Mouse (Mus musculus) thymus, postnatal 0 days (tissue): ENCODE results near the gene Cactin. TPM values are rescaled to one million over a fixed set of nuclear protein-coding genes. Genes with fewer than 3 reads are reported as not detected.

ENCODE experiments used
- DNase-seq: peaks from one replicate; pipeline ENCODE4 v3.0.0-alpha.2; 2015; ENCODE audit warnings: low spot score
- polyA plus RNA-seq: library from polyadenylated mRNA; unstranded; fragments of >200 nt; fragmentation: Nextera tagmentation; extraction: Ambion mirVana; gene quantifications from 2 replicates; pipeline ENCODE4 v1.2.1, GENCODE M21; 2015

Cactin gene
- polyA plus RNA-seq, result 41.3 and 45.8 TPM in 2 replicates

DNA sequence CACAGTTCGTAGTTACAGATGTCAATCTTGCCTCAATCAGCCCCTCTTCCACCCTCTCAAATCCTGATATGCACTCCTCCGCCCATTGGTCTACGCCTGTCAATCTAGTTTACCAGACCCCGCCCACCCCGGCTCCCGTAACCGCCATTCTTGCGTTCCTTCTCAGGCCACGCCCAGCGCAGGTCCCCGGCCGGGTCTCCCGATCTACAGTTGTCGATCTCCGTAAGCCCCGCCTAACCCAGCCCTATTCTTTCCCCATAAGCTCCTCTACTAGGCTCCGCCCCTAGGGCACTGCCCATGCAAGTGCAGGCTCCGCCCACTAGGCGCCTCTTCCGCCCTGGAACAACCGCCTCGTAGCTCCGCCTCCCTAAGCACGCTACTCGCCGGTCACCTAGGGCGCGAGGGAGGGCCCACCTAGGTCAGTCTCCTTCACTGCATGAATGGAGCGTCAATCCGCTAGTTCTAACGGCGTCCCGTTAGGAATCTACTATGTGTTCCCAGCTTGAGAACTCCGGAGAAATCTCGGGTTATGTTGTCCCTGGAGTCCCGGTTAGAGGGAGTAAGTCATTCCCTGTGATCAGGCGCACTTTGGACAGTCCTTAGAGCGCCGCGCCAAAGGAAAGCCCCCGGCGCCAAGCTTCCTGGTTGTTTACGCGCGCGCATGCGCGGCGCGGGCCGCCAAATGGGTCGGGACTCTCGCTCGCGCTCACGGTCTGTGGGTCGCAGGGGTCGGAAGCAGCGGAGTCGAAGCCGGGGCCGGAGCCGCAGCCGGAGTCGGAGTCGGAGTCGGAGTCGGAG lies at the start of gene Cactin:
Cactin (plus strand) TSS at position 554 of the 798 bp plus-strand sequence.
- peak; percentile 100 for DNase-seq

DNA sequence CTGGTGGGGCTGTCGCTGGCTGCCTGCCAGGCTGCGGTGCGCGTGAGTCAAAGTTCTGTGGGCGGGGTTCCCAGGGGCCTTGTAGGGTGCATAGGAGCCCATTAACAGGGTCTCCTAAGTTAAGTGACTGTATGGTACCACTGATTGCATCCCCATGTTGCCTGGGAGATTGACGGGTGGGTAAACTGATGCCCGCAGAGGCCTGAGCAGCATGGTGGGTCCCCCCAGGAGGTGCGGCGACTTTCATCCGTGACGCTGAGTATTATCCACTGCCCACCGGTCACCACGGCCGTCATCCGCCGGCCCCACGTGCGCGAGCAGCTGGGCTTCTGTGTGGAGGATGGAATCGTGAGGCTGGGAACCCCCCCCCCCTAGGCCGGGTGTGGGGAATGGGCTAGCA lies 48.5 kb upstream of the Cactin start:
- no peak for DNase-seq

DNA sequence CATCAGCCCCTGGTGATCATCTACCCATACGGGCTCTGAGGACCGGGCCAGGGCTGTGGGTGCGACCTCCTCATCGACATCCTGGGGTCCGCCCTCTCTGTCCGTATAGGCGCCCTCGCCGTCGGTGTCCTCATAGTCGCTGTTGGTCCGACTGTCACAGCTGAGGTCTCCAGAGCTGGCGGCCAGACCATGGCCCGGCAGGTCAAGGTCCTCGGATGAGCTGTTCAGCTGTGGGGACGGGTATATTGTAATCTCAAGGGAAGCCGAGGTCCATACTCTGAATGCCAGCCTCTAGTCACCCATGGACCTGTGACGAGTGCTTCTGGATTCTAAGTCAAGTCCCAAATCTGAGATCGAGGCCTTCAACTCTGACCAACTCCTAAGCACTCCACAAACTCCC lies 47.1 kb upstream of the Cactin start:
- no peak for DNase-seq

DNA sequence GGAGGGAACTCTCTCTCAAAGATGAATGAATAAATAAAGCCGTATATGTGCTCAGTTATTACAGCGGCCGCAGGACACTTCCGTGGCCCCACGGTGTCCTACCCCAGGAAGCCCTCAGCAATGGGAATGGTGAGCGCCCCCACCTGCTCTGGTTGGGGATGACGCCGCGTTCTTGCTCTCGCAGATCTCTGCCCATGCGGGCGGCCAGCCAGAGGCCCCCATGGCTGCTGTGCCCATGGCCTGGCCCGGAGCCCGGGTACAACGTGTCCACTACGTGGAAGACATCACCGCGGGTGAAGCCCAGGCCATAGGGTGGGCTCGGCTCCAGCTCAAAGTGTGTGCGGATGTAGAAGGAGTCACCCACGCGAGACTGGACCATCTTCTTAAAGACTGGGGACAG lies 43.2 kb upstream of the Cactin start:
- DNase-seq, result no peak

DNA sequence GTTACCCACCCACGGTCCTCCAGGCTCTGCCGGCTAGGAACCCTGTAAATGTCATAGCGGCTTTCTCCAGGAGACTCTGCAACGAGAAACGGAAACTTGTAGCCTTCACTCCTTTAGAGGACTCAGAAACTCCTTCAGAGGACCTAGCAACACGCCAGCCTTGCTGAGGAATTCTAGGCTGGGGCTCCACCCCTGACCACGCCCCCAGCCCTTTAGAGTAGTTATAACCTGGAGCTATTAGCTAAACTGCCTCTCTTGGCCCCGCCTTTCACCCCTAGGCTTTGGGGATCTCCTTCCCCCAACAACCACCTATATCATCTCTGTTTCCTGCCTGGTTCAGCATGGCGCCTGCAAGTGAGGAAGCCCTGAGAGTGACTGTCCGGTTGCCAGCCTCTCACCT lies 41.4 kb upstream of the Cactin start:
- DNase-seq, result no peak

DNA sequence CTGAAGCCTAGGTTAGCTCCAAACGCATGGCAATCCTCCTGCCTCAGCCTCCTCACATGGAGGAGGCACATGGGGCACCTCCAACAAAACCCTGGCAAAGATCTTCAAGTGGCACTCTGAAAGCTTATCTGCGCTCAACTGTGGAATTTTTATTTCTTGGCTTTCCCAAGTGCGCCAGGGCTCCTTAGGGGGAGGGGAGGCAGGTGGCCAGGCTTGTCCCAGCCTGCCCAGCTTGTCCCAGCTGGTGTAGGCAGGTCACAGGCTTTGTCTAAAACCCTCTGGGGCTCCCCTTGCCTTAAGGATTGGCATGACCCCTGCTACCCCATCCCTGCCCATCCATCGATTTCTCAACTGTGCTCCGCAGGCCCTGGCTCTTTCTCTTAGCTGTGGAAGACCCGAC lies 36.7 kb upstream of the Cactin start:
- DNase-seq, result no peak

DNA sequence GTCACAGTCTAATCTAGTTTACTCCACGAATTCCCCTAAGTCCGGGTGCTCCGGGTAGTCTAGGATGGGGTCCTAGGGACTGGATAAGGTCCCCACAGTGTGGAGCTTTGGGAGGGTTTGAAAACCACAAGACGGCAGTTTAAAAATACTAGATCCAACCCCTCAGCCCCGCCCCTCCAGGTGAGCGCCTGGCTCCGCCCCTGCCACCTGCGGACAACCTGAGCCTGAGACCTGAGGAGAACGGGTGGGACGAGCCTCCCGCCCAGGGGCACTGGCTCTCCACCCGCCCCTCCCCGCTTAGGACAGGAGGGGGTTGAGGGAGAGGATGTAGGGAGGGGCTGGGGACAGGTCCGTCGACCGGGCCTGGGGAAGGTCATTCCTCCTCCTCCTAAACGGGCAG lies 36.2 kb upstream of the Cactin start:
- no peak for DNase-seq

DNA sequence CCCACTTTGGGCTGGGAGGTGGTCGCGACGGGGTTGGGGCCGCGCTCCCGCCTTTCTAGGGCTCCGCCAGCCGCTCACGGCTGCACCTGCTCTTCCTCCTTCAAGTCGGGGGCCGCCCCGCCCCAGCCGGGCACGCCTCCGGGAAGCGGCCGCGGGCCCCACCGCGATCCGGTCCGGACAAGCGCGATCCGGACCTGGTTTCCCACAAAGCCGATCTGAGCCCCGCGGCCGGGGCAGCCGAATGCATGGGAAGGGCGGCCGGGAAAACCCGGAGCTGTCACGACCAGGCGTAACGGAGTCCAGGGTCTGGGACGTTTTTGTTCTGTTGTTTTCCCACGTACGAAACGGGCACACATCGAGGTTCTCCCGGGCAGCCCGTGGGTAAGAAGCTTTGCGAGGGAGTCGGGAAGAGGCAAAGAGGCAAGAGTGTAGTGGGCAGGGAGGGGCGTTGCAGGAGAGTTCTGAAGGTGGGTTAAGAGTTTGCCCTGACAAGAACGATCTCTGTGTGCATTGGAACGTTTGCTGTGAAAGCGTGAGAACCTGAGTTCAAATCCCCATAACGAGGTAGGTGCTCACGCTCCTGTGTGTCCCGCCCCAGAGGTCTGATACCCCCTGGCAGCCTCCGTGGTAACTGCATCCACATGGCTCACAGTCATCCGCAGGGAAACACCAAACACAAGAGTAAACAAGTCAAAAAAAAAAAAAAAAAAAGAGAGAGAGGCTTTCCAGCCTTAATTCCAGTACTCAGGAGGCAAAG lies 35.0 kb upstream of the Cactin start:
- peak; percentile 94 for DNase-seq

DNA sequence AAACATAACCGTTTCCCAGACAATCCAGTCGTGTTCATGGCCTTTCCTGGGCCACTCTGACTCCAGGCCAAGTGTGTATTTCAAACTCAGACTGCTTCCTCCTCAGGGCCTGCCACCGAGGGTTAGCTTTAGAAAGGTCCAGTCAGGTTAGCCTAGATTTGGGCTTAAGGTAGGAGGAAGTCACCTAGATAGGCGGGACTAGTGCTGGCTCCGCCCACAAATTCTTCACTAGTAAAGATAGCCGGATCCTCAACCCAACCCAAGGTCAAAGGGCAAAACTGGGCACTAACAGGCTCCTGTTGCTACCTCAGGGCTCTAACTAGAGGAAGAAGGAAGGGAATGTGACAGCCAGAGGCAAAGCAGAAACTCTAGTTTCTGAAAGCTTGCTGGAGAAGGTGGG lies 34.3 kb upstream of the Cactin start:
- no peak for DNase-seq

DNA sequence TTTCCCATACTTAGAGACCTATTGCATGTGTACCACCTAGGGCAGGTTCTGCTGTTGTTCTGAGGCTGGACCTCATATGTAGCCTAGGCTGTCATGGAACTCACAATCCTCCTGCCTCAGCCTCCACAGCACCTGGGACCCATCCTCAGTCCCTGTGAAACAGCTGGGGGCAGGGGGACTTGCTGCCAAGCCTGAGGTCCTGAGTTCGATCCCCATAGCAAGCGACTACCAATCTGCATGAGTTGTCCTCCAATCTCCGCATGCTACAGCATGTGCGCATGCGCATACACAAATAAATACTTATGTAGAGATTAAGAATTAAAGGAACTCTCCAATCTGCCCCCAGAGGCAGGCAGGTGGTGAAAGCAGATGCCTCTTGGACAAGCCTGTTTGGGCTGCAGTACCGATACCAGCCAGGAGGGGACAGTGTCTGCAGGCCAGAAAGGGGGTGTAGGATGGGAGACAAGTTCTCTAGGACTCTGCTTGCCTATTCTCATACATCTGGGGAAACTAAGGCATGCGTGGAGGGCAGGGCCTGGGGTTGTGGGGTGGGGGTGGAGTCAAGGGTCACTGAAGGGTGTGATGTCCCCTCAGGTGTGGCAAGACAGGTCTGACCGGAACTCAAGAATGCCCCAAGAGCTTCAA lies 33.3 kb upstream of the Cactin start:
- peak; percentile 71 for DNase-seq

DNA sequence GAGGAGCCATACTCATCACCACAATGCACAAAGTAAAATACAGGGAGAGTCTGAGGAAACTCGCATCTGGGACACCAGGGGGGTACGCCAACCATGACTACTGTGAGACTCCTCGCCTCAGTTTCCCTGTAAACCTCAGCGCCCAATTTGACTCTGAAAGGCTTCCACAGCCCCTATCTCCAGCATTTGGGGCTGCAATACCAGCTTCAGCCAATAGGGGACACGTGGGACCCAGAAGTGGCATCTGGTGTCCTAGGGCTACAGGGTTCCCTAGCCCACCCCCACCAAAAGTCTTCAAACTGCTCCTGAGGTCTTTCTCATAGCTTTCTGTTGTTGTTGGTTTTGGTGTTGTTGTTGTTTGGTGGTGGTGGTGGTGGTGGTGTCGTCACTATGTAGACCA lies 32.3 kb upstream of the Cactin start:
- peak; percentile 69 for DNase-seq

DNA sequence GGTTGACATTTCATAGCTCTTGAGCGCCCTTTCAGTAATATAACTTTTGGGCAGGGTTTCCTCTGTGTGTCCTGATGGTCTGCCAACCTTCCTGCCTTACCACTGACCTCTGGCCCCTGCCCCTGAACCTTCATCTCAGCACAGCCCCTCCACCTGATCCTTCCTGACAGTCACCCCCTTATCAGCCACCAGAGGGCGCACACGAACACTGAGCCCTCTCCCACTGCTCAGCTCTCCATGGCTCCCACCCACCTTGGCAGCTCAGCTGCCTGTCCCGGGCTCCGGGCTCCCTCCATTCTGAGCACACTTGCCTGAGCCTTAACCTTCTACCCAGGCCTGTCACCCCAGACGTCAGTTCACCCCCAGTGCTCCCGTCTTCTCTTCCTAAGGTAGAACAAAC lies 31.6 kb upstream of the Cactin start:
- peak; percentile 71 for DNase-seq

DNA sequence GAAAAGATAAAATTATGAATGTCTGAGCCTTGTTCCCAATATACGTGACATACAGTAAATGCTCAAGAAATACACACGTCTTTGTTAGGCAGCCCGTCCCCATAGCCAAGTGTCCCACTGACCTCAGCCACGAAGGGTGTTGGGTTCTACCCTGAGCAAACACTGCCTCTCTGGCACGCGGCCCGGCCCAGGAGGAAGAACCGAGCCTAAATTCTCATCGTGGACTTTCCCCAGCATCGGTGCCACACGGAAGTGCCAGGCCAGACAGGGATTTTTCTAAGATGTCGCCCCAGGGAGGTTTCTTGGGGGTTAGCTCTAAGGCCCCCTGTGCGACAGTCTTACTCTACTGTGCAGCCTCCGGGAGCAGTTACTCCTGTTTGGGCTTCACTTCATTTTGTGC lies 31.1 kb upstream of the Cactin start:
- DNase-seq, result no peak

DNA sequence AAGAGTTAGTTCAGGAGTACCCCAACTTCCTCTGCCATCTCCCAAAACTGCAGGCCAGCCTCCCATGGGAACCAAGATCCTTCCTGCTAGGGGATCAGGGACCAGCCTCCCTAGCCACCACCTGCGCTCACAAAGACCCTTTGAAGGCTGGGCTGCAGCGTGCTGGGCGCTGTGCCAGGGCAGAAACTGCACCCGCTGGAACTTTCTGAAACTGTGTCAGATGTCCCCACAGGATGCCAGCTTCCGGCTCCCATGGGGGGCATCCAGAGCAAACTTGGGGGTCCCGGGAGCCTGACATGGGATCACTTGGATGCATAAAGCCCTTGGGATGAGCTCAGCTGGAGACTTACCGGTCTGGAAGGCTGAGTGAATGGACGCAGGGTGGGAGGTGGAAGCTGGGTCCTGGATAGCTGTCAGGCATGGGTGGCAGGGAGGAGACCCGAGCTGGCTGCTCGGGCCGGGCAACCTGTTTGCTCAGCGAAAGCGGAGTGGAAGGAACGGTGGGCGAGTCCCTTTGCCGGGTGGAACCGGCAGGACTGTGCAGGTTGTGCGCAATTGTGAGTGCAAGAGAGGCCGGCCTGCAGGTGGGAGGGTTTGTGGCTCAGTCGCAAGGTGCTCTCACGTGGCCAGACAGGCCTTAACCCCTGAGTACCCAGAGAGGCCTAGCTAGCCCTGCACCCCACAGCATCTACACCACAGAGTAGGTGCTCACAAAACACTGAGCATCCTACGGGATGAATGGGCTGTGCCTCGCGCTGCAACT lies 30.0 kb upstream of the Cactin start:
- DNase-seq, result no peak

DNA sequence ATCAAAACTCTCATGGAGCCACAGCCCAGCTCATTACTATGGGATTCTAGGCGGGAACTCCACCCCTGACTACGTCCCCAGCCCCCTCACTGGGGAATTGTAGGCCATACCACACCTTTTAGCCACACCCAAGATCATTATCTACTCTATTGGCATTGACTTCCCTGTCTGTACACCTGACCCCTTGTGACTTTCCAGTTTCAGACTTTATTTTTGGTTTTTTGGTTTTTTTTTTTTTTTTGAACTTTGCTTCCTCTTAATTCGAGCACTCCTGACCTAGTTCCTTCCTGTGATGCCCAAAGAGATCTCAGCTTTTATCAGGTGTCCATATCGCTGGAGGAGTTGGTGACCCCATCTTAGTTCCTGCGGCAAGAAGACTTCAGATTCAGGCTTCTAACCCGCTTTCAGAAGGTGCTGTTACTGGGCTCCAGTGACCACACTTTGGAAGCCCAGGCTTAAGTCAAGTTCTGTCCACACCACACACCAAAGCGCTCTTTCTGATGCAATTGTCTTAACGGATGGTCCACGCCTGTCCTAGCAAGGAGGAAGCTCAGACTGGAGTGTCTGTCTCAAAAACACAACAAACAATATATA lies 29.3 kb upstream of the Cactin start, which contains the start of gene Tjp3:
Tjp3 (minus strand) TSS at position 71 of the 594 bp plus-strand sequence.
- DNase-seq, result no peak

DNA sequence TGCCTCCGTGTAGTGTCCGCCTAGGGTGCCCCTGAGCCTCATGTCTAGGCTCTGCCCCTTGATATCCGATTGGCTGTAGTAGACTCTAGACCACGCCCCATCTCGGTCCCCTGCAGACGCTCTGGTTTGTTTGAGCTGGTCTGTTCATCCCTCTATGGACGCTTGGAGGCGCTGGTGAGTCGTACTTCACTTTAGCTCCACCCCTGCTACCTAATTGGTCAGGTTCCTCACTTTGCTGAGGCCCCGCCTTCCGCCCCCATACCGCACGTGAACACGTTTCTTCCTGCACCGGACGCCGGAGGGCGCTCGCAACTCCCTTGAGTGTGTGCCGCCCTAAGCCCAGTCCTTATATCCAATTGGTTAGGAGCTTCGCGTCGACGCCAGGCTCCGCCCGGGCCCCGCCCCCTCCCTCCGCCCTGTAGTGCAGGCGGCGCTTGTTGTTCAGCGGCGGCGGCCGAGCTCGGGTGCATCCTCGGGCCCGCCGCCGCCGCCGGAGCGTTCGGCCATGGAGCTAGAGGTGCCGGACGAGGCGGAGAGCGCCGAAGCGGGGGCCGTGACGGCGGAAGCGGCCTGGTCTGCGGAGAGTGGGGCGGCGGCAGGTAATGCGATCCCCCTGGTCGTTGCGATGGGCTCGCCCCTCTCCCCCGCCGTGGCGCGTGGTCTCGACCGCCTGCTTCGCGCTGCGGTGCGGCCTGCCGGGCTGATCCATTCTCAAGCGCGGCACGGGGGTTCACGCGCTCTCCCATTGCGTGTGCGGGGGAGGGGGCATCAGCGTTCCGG lies 28.2 kb upstream of the Cactin start, which contains the start of gene Pip5k1c:
Pip5k1c (plus strand) TSS at position 410 of the 780 bp plus-strand sequence.
- peak; percentile 100 for DNase-seq

DNA sequence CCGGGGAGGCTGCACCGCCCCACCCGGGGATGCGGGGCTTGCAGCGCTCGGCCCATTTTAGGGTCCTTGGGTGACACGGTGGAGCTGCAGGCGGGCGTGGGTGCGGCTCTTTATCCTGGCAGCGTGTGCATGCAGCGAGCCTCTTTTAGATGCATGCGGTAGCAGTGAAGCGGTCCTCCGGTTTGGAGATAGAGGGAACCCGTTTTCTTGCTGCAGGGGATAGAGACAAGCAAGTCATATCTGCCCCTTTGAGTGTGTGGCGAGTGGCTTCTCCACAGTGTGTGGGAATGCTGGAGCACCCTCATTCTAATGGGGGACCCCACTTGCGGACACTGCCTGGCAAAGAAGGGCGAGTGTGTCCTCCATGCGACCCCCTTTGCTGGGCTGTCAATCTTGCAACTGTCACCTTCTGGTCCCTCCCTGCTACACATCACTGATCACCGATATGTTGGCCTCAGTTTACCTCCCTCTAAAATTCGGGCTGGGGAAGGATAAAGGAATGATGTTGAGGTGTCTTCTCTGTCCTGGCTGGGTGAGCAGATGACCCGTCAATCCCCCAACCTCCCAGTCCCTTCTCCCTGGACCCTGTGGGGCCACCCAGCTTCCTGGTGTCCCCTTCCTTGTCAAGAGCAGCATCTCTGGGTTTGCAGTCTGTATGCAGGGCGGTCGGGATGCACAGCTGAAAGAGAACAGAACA lies 27.4 kb upstream of the Cactin start:
- DNase-seq, result no peak

DNA sequence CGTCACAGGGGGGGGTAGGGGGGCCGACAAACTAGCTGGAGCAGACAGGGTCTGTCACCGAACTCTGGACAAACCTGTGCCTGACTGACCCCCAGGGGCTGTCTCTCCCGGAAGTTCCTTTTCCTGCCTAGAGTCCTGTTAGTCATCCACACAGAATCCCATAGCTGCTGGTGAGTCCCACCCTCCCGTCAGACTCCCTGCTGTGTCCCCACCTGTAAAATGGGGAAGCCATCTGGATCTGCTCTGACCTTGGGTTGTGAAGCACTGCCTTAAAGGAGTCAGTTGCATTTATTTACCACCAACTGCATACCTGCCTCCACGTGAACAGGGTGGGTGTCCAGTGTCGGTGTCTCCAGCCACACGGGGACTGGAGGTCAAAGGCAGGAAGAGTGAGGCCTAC lies 26.5 kb upstream of the Cactin start:
- no peak for DNase-seq

DNA sequence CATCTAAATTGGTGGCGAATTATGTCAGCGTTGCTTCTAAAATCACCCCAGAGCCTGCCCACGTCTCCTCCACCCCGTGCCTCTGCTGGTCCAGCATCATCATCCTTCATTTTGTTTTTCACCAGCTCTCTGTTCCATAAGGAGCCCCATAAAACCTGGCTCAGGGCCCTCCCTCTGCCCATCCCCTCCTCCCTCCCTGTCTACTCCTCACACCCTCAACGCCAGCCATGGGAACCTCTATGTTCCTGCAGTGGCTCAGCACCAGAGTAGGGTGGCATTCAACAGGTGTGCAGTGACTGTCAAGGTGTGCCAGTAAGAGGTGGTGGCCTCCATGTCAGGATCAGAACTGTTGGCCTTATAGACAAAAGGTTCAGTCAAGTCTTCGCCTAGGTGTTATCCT lies 25.7 kb upstream of the Cactin start:
- no peak for DNase-seq
